Comparison of ENCODE assay signal across 8 mouse cellular contexts in the genomic region with DNA sequence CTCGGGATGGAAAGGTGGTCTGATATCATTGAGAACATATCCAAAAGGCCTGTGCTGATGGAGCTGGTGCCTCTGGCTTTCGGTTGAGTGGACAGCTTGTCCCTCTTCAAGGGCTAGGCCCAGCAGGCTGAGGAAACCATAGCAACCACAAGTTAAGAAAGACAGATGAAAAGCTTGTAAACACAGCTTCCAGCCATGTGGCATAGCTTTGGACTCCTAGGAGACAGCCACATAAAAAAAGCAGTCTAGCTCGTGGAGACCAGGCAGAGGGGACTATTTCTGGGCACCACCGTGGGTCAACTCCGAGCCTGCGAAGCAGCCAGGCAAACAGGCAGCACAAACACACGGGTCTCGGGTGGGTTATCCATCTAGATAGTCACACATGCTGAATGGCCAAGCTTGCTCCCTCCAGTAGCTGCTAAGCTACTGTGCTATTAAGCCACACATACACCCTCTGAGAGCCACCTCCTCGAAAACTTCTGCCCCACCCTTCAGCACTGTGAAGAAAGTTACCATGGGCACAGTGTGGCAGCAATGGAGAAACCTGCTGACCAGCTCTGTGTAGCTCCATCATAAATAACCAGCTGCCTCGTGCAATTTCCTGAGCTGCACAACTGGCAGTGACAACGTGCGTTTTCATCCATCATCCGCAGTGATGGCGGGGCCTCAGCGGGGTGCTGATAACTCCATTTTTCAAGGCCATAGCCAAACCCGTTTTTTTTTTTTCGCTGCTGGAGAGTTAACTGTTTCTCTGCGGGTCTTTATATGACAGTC. TPM values are rescaled to one million over a fixed set of nuclear protein-coding genes. Genes with fewer than 3 reads are reported as not detected.
A peak's percentile ranks its signal among the peaks of the same experiment; 100 is the strongest.
DNase-seq lines count a peak whose midpoint lies in the region; ATAC-seq and TF ChIP-seq lines count a peak whose summit lies in the region.

No protein-coding gene starts in this region.

- H3K27me3 ChIP-seq in midbrain, postnatal 0 days (ENCODE audit: insufficient read depth, low read length) = no peaks in the 10 kb centered on the region

- ATAC-seq in frontal cortex, adult (ENCODE audit: low TSS enrichment) = peak; percentile 76
- peak; percentile 73 for ATAC-seq in midbrain, postnatal 0 days (ENCODE audit: low FRiP score)

- DNase-seq in cerebellum, postnatal 10 days = peak; percentile 42 to 47
- no peak for DNase-seq in cerebellum, postnatal 36 days
- peak; percentile 70 for DNase-seq in adrenal gland, postnatal 14 days
- DNase-seq in left cerebral cortex, adult 9 months (ENCODE audit: low spot score in 2 of 2) = peak; percentile 31 to 57
- DNase-seq in midbrain, postnatal 0 days (ENCODE audit: low spot score) = peak; percentile 89
- DNase-seq in urinary bladder, postnatal 25 days (ENCODE audit: low spot score) = no peak
- DNase-seq in cerebellum, adult 8-10 months = no peak

- H3K27ac ChIP-seq in midbrain, postnatal 0 days (ENCODE audit: low read depth, low read length) = peak overlapping the region; percentile 80

- H3K9ac ChIP-seq in midbrain, postnatal 0 days (replicated peaks; ENCODE audit: low read length, poor library complexity, severe bottlenecking) = no peak overlapping the region

- H3K4me1 ChIP-seq in midbrain, postnatal 0 days (ENCODE audit: insufficient read depth, low read length) = peaks cover 22% of the 10 kb centered on the region; the same call in 1 of the 2 replicates

- no peak overlapping the region for H3K4me3 ChIP-seq in midbrain, postnatal 0 days (ENCODE audit: low read depth, low read length)

- WGBS in midbrain, postnatal 0 days = 7% methylated on average over 18 of the region's 18 CpGs

- no peaks in the 10 kb centered on the region for H3K36me3 ChIP-seq in midbrain, postnatal 0 days (ENCODE audit: insufficient read depth, low read length)

- peak overlapping the region; percentile 22; the same call in 1 of the 2 replicates for H3K4me2 ChIP-seq in midbrain, postnatal 0 days (ENCODE audit: low read depth, low read length, poor library complexity, severe bottlenecking)

- no peaks in the 10 kb centered on the region for H3K9me3 ChIP-seq in midbrain, postnatal 0 days (ENCODE audit: low read length)

- no peak for TF ChIP-seq CTCF in midbrain, postnatal 0 days (IDR thresholded peaks at IDR 0.05)

RNA-seq across cellular contexts. Expression of a gene that starts 26.0 kb away (rescaled TPM):
- 13.0 and 18.7 TPM in 2 replicates for total RNA-seq in adrenal gland, postnatal 14 days (2021)
- total RNA-seq in midbrain, postnatal 0 days (2014; rRNA removed) = 58.6 and 77.6 TPM in 2 replicates
- polyA plus RNA-seq in midbrain, postnatal 0 days (2015; fragmentation: Nextera tagmentation; extraction: Ambion mirVana) = 20.9 and 29.8 TPM in 2 replicates

Comparison
In these comparisons a context has a peak if more than half of its experiments do, and no peak if none do; other contexts are left out.
1. DNase-seq: peak in cerebellum, postnatal 10 days (2 of 2), adrenal gland, postnatal 14 days (single experiment), left cerebral cortex, adult 9 months (2 of 2) and midbrain, postnatal 0 days (single experiment); none in cerebellum, postnatal 36 days (0 of 2), urinary bladder, postnatal 25 days (single experiment) and cerebellum, adult 8-10 months (single experiment).